Mouse (Mus musculus) kidney, adult 18-20 months (tissue): ENCODE results near the gene Cyp46a1.

ENCODE experiments used
- DNase-seq: peaks from one replicate; pipeline ENCODE4 v3.0.0; 2021

Cyp46a1 gene

GRCm38 (mm10) chr12:108367909-108368308, 33.7 kb downstream of the Cyp46a1 start:
- DNase-seq, result no peak

GRCm38 (mm10) chr12:108368921-108369320, 34.7 kb downstream of the Cyp46a1 start:
- DNase-seq, result no peak

GRCm38 (mm10) chr12:108370596-108371428, 36.6 kb downstream of the Cyp46a1 start, which contains the start of gene Eml1:
TSS of gene Eml1 (plus strand) at chr12:108370957.
- peak; percentile 47 for DNase-seq

GRCm38 (mm10) chr12:108371429-108371765, 37.2 kb downstream of the Cyp46a1 start:
- no peak for DNase-seq

- DNase-seq, result no peak
Measured at GRCm38 (mm10) chr12:108372241-108372640, 38.1 kb downstream of the Cyp46a1 start.

GRCm38 (mm10) chr12:108373611-108374010, 39.4 kb downstream of the Cyp46a1 start:
- DNase-seq, result no peak

GRCm38 (mm10) chr12:108374689-108375088, 40.5 kb downstream of the Cyp46a1 start:
- DNase-seq, result no peak

- DNase-seq, result no peak
Measured at GRCm38 (mm10) chr12:108378379-108379133, 44.4 kb downstream of the Cyp46a1 start.

- DNase-seq, result no peak
Measured at GRCm38 (mm10) chr12:108386476-108387232, 52.5 kb downstream of the Cyp46a1 start.

GRCm38 (mm10) chr12:108389718-108390117, 55.5 kb downstream of the Cyp46a1 start:
- DNase-seq, result no peak

GRCm38 (mm10) chr12:108392254-108393044, 58.3 kb downstream of the Cyp46a1 start:
- DNase-seq, result no peak

GRCm38 (mm10) chr12:108393082-108393481, 58.9 kb downstream of the Cyp46a1 start:
- DNase-seq, result no peak

- peak; percentile 81 for DNase-seq
Measured at GRCm38 (mm10) chr12:108393637-108394036, 59.5 kb downstream of the Cyp46a1 start.

- DNase-seq, result no peak
Measured at GRCm38 (mm10) chr12:108394534-108395284, 60.5 kb downstream of the Cyp46a1 start.

GRCm38 (mm10) chr12:108395285-108395660, 61.1 kb downstream of the Cyp46a1 start:
- no peak for DNase-seq

- DNase-seq, result peak; percentile 40
Measured at GRCm38 (mm10) chr12:108396081-108396947, 62.1 kb downstream of the Cyp46a1 start.

GRCm38 (mm10) chr12:108398681-108399080, 64.5 kb downstream of the Cyp46a1 start:
- no peak for DNase-seq

GRCm38 (mm10) chr12:108399191-108399590, 65.0 kb downstream of the Cyp46a1 start:
- DNase-seq, result no peak

GRCm38 (mm10) chr12:108400951-108401350, 66.8 kb downstream of the Cyp46a1 start:
- no peak for DNase-seq

- peak; percentile 34 for DNase-seq
Measured at GRCm38 (mm10) chr12:108403957-108404356, 69.8 kb downstream of the Cyp46a1 start.

- no peak for DNase-seq
Measured at GRCm38 (mm10) chr12:108409100-108409499, 74.9 kb downstream of the Cyp46a1 start.
